Comparison of ENCODE assay signal across 9 mouse cellular contexts in genomic region chr10:42942300-42942699, GRCm38 (mm10).
DNase-seq lines count a peak whose midpoint lies in the region; ATAC-seq and TF ChIP-seq lines count a peak whose summit lies in the region.
"Had no signal": no experiment of that assay in that cellular context is flagged by ENCODE, and none has a peak within 500 bp of the region (broad histone marks: within the 10 kb centered on the region; RNA-seq: fewer than 3 reads in every experiment).

No protein-coding gene starts in this region.

- H3K4me1 ChIP-seq in forebrain, embryonic 11.5 days (replicated peaks; ENCODE audit: control insufficient read depth, insufficient read depth, low read length) = 0 out of 2 replicates have a peak, but pooled peaks cover 3% of the 10 kb centered on the region
- peaks cover 9% of the 10 kb centered on the region for H3K4me1 ChIP-seq in forebrain, embryonic 16.5 days (replicated peaks; ENCODE audit: control insufficient read depth, insufficient read depth, low read length)
- no peaks in the 10 kb centered on the region for H3K4me1 ChIP-seq in lung, adult 2 months (ENCODE audit: control insufficient read depth, insufficient read depth, low read length)
- H3K4me1 ChIP-seq in neural tube, embryonic 15.5 days = peaks cover 9% of the 10 kb centered on the region

- no peak overlapping the region for H3K4me2 ChIP-seq in forebrain, embryonic 11.5 days (ENCODE audit: low read depth, low read length, severe bottlenecking)
- no peak overlapping the region for H3K4me2 ChIP-seq in forebrain, embryonic 16.5 days (ENCODE audit: low read length)
- no peak overlapping the region for H3K4me2 ChIP-seq in neural tube, embryonic 15.5 days

- H3K36me3 ChIP-seq in forebrain, embryonic 11.5 days (ENCODE audit: control insufficient read depth, insufficient read depth, low read length) = no peaks in the 10 kb centered on the region
- no peaks in the 10 kb centered on the region for H3K36me3 ChIP-seq in forebrain, embryonic 16.5 days (ENCODE audit: control insufficient read depth, insufficient read depth)
- H3K36me3 ChIP-seq in neural tube, embryonic 15.5 days = no peaks in the 10 kb centered on the region
- H3K36me3 ChIP-seq: G1E had no signal

- no peak overlapping the region for H3K9ac ChIP-seq in forebrain, embryonic 11.5 days (ENCODE audit: low read length)
- H3K9ac ChIP-seq in forebrain, embryonic 16.5 days (replicated peaks; ENCODE audit: low read depth, low read length) = no peak overlapping the region
- H3K9ac ChIP-seq in neural tube, embryonic 15.5 days (replicated peaks) = no peak overlapping the region

- no peak for ATAC-seq in forebrain, embryonic 11.5 days (replicated peaks; ENCODE audit: low FRiP score)
- no peak for ATAC-seq in forebrain, embryonic 16.5 days
- peak; percentile 9; the same call in 1 of the 2 replicates for ATAC-seq in neural tube, embryonic 15.5 days (ENCODE audit: low FRiP score)

- DNase-seq in forebrain, embryonic 11.5 days (ENCODE audit: low spot score) = peak; percentile 44
- no peak for DNase-seq in lung, adult 2 months
- no peak for DNase-seq in lung, postnatal 25 days (ENCODE audit: low spot score)
- DNase-seq in T-cell, adult 2 months (ENCODE audit: low spot score) = peak; percentile 28
- DNase-seq in left cerebral cortex, postnatal 10 days (ENCODE audit: extremely low spot score in 1 of 2, low spot score in 2 of 2) = no peak
- no peak for DNase-seq in cerebellum, postnatal 4 days (ENCODE audit: low spot score in 2 of 2)

- WGBS in forebrain, embryonic 11.5 days = 89% methylated on average over 3 of the region's 3 CpGs
- 90% methylated on average over 3 of the region's 3 CpGs for WGBS in forebrain, embryonic 16.5 days
- 89% methylated on average over 3 of the region's 3 CpGs for WGBS in lung, adult 2 months
- 86% methylated on average over 3 of the region's 3 CpGs for WGBS in neural tube, embryonic 15.5 days

- H3K9me3 ChIP-seq in forebrain, embryonic 11.5 days (ENCODE audit: control insufficient read depth, low read length) = no peaks in the 10 kb centered on the region
- H3K9me3 ChIP-seq in forebrain, embryonic 16.5 days (ENCODE audit: control insufficient read depth, low read length) = no peaks in the 10 kb centered on the region
- H3K9me3 ChIP-seq in neural tube, embryonic 15.5 days (replicated peaks) = no peaks in the 10 kb centered on the region
- H3K9me3 ChIP-seq: G1E had no signal

- no peak overlapping the region for H3K27ac ChIP-seq in forebrain, embryonic 11.5 days (ENCODE audit: low read depth, low read length)
- no peak overlapping the region for H3K27ac ChIP-seq in forebrain, embryonic 16.5 days (ENCODE audit: low read length)
- H3K27ac ChIP-seq in neural tube, embryonic 15.5 days (replicated peaks) = peak overlapping the region; percentile 76

- TF ChIP-seq POLR2A in lung, adult 2 months (IDR thresholded peaks at IDR 0.05; ENCODE audit: borderline replicate concordance, extremely low read depth, low read depth, low read length) = no peak

- no peak overlapping the region for H3K4me3 ChIP-seq in forebrain, embryonic 11.5 days (ENCODE audit: low read depth, low read length)
- H3K4me3 ChIP-seq in forebrain, embryonic 16.5 days (replicated peaks; ENCODE audit: low read length) = no peak overlapping the region
- H3K4me3 ChIP-seq in lung, adult 2 months (replicated peaks; ENCODE audit: extremely low read depth, low read depth, low read length) = no peak overlapping the region
- no peak overlapping the region for H3K4me3 ChIP-seq in neural tube, embryonic 15.5 days (replicated peaks)

- peak; percentile 25; the same call in 1 of the 2 replicates for TF ChIP-seq CTCF in lung, adult 2 months (IDR thresholded peaks at IDR 0.05; ENCODE audit: insufficient read depth, low read length)

- H3K27me3 ChIP-seq in forebrain, embryonic 11.5 days (ENCODE audit: control insufficient read depth, insufficient read depth, low read length) = no peaks in the 10 kb centered on the region
- H3K27me3 ChIP-seq in forebrain, embryonic 16.5 days (replicated peaks; ENCODE audit: control insufficient read depth, insufficient read depth, low read length) = no peaks in the 10 kb centered on the region
- no peaks in the 10 kb centered on the region; the same call in 1 of the 2 replicates for H3K27me3 ChIP-seq in neural tube, embryonic 15.5 days (replicated peaks)

- intact Hi-C loops in left cerebral cortex, postnatal 10 days (cut with DNase I) = loop anchor here (2.0 kb wide), 1 partner anchor 99 kb away; no protein-coding TSS in a partner anchor

Comparison
In these comparisons a context has a peak if more than half of its experiments do, and no peak if none do; other contexts are left out.
1. DNase-seq: peak in forebrain, embryonic 11.5 days (single experiment) and T-cell, adult 2 months (single experiment); none in lung, adult 2 months (single experiment), lung, postnatal 25 days (single experiment), left cerebral cortex, postnatal 10 days (0 of 2) and cerebellum, postnatal 4 days (0 of 2).